Mouse (Mus musculus): ENCODE data around the gene Amy2a4. TPM values are rescaled to one million over a fixed set of nuclear protein-coding genes. Genes with fewer than 3 reads are reported as not detected.

The Amy2a4 gene
- total RNA-seq (2023) = not detected

DNA sequence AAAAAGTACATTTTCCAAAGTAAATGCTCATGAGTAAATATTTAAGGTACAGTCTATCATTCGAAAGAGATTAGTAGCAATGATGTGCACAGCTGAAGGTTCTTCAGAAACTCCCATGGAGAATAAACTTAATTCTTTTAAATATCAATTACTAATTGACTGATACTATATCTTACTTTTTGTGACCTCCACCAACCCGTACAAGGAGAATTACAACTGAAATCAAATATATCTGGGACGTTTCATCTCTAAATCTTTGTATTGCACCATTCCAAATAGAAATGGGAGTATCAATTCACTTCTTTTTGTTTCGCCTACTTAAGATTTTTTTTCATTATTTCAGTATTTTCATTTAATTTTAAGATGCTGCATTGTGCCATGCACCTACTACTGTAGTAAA is at the start of gene Amy2a4:
Amy2a4 (minus strand) TSS at position 101 of the 400 bp plus-strand sequence.

DNA sequence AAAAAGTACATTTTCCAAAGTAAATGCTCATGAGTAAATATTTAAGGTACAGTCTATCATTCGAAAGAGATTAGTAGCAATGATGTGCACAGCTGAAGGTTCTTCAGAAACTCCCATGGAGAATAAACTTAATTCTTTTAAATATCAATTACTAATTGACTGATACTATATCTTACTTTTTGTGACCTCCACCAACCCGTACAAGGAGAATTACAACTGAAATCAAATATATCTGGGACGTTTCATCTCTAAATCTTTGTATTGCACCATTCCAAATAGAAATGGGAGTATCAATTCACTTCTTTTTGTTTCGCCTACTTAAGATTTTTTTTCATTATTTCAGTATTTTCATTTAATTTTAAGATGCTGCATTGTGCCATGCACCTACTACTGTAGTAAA is 32.7 kb upstream of the Amy2a4 start, which contains the start of gene Amy2a3:
Amy2a3 (minus strand) TSS at position 101 of the 400 bp plus-strand sequence.

DNA sequence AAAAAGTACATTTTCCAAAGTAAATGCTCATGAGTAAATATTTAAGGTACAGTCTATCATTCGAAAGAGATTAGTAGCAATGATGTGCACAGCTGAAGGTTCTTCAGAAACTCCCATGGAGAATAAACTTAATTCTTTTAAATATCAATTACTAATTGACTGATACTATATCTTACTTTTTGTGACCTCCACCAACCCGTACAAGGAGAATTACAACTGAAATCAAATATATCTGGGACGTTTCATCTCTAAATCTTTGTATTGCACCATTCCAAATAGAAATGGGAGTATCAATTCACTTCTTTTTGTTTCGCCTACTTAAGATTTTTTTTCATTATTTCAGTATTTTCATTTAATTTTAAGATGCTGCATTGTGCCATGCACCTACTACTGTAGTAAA is 32.5 kb downstream of the Amy2a4 start, which contains the start of gene Amy2a5:
Amy2a5 (minus strand) TSS at position 101 of the 400 bp plus-strand sequence.

Other genes with a start within 250 kb of the Amy2a4 start
- 1 to 10 TPM in 1 of 2 experiments, under 1 TPM in 1; 0.13 to 2.1 TPM for gene Amy2a5, start 32.6 kb downstream of the Amy2a4 start, total RNA-seq (2023)
- not detected for gene Amy2a3, start 32.6 kb upstream of the Amy2a4 start, total RNA-seq (2023)
- gene Amy2a2, start 65.2 kb upstream of the Amy2a4 start, total RNA-seq (2023) = not detected
- gene Amy2a1, start 241.0 kb upstream of the Amy2a4 start, total RNA-seq (2023) = not detected

All from monocyte, adult 59 days (primary cell).